Mouse (Mus musculus): ENCODE measurements around the gene Rps18.
A peak's percentile ranks its signal among the peaks of the same experiment; 100 is the strongest.

GRCm38 (mm10) chr17:33968927-33969326 lies 13.1 kb upstream of the Rps18 start:
- no peak for TF ChIP-seq POLR2A (IDR thresholded peaks at IDR 0.05; ENCODE audit: borderline replicate concordance, extremely low read depth, insufficient read depth, insufficient read length, poor library complexity, severe bottlenecking)
- TF ChIP-seq CTCF (IDR thresholded peaks at IDR 0.05; ENCODE audit: borderline replicate concordance, extremely low read depth, insufficient read depth, insufficient read length): peak; percentile 42; the same call in 1 of the 2 replicates

Measured in brain, embryonic 14.5 days (tissue).